Mouse (Mus musculus) stomach, postnatal 0 days (tissue): ENCODE measurements around the gene Haao.

Source experiments
- CTCF ChIP-seq: IDR thresholded peaks from 2 replicates; pipeline ENCODE4 v1.5.1; 2016; ENCODE audit warnings: antibody characterized with exemption, low read depth, mild to moderate bottlenecking, moderate library complexity
- EP300 ChIP-seq: optimal IDR thresholded peaks from 2 replicates; pipeline ENCODE3; 2016; ENCODE audit warnings: antibody characterized with exemption

GRCm38 (mm10) chr17:83830616-83831292 is 17.0 kb downstream of the Haao start:
- TF ChIP-seq CTCF (no peak), EP300 (no peak)
